Mouse (Mus musculus) C2C12 (cell line): ENCODE results near the gene Med15. TPM values are rescaled to one million over a fixed set of nuclear protein-coding genes. Genes with fewer than 3 reads are reported as not detected.

Source experiments
- H3K27me3 ChIP-seq: one replicate; pipeline ENCODE4 v1.6.1; 2011; ENCODE audit not compliant: control insufficient read depth, insufficient read depth, insufficient read length
- H3K36me3 ChIP-seq: one replicate; pipeline ENCODE4 v1.6.1; 2011; ENCODE audit not compliant: control insufficient read depth, insufficient read depth
- H3K4me3 ChIP-seq: one replicate; pipeline ENCODE4 v1.5.1; 2011; ENCODE audit warnings: mild to moderate bottlenecking, control low read depth; ENCODE audit not compliant: poor library complexity, insufficient read depth, severe bottlenecking
- H3K79me2 ChIP-seq: one replicate; pipeline ENCODE4 v1.6.1; 2011; ENCODE audit not compliant: control insufficient read depth, insufficient read depth
- H3K79me3 ChIP-seq: one replicate; pipeline ENCODE4 v1.6.1; 2011; ENCODE audit warnings: low read depth, control low read depth
- H3ac ChIP-seq: one replicate; pipeline ENCODE3; 2011; ENCODE audit warnings: low read depth; ENCODE audit not compliant: control insufficient read depth, insufficient read length
- CEBPB ChIP-seq: IDR thresholded peaks from one replicate; pipeline ENCODE4 v1.6.1; 2011; ENCODE audit warnings: low read depth, mild to moderate bottlenecking, control low read depth, moderate library complexity
- CTCF ChIP-seq: IDR thresholded peaks from one replicate; pipeline ENCODE4 v1.5.1; 2011; ENCODE audit not compliant: control insufficient read depth, insufficient read depth, insufficient read length
- FOSL1 ChIP-seq: IDR thresholded peaks from one replicate; pipeline ENCODE4 v1.8.0; 2011; ENCODE audit warnings: mild to moderate bottlenecking, low read length; ENCODE audit not compliant: poor library complexity, insufficient read depth, severe bottlenecking
- MAX ChIP-seq: IDR thresholded peaks from one replicate; pipeline ENCODE4 v1.6.1; 2011; ENCODE audit warnings: mild to moderate bottlenecking, control low read depth
- MYOD1 ChIP-seq: IDR thresholded peaks from one replicate; pipeline ENCODE4 v1.6.1; 2011; ENCODE audit warnings: low read depth; ENCODE audit not compliant: control insufficient read depth, insufficient read length
- MYOG ChIP-seq: IDR thresholded peaks from one replicate; pipeline ENCODE4 v1.6.1; 2011; ENCODE audit not compliant: control insufficient read depth, insufficient read length; ENCODE audit errors: extremely low read depth
- USF1 ChIP-seq: IDR thresholded peaks from one replicate; pipeline ENCODE4 v1.6.1; 2011; ENCODE audit warnings: low read depth, mild to moderate bottlenecking, control low read depth, moderate library complexity
- polyA plus RNA-seq: library from polyadenylated mRNA; unstranded; fragments of >200 nt; fragmentation: generic; extraction: Trizol; gene quantifications from one replicate; pipeline ENCODE4 v1.2.1, GENCODE M21; 2012; ENCODE audit warnings: missing spikeins

Med15 gene
- polyA plus RNA-seq, 1 experiment = 45.9 TPM

GRCm38 (mm10) chr16:17721822-17722460, 10.8 kb downstream of the Med15 start:
- Histone ChIP-seq H3ac (peak overlapping the region; percentile 85), H3K79me2 (peaks cover 58% of the 10 kb centered on the region), H3K27me3 (no peaks in the 10 kb centered on the region), H3K4me3 (peak overlapping the region; percentile 71), H3K36me3 (peaks cover 22% of the 10 kb centered on the region), H3K79me3 (peaks cover 53% of the 10 kb centered on the region)
- TF ChIP-seq USF1 (no peak), MYOG (no peak), CTCF (no peak), FOSL1 (no peak), MAX (no peak), CEBPB (no peak), MYOD1 (no peak)

DNA sequence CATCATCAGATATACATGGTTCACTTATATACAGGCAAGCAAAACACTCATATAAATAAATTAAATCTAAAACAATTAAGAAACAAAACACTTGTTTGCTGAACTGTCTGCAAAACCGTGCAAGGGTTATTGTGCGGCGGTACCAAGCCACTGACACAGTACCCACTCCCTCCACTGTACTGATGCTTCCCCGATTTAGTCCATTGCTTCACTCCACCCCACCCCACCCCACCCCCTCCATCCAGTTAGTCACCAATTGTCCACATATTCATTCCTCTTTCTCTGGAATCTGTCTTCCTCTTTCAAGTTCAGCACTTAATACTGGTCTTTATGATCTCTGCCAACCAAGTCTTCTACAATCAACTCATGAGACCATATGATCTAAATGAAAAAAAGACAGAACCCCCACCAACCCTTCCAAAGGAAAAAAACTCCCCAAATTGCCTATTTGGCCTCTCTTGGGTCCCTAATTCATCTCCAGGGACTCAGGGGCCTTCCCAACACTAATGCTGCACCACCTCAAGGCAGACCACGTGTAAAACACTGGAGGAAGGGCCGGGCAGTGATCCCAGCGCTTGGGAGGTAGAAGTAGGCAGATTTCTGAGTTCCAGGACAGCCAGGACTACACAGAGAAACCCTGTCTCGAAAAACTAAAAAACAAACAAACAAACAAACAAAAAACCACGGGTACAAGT, 11.4 kb downstream of the Med15 start:
- TF ChIP-seq USF1 (no peak), CEBPB (no peak), FOSL1 (no peak)
- Histone ChIP-seq H3ac (peak overlapping the region; percentile 85), H3K4me3 (peak overlapping the region; percentile 71), H3K79me2 (peaks cover 65% of the 10 kb centered on the region), H3K36me3 (peaks cover 25% of the 10 kb centered on the region), H3K27me3 (no peaks in the 10 kb centered on the region), H3K79me3 (peaks cover 60% of the 10 kb centered on the region)

- Histone ChIP-seq H3K4me3 (no peak overlapping the region), H3K36me3 (peaks cover 25% of the 10 kb centered on the region), H3ac (no peak overlapping the region), H3K27me3 (no peaks in the 10 kb centered on the region), H3K79me3 (peaks cover 95% of the 10 kb centered on the region), H3K79me2 (peaks cover 100% of the 10 kb centered on the region)
- TF ChIP-seq CEBPB = no peak
- TF ChIP-seq MYOG = no peak
- TF ChIP-seq MYOD1 = no peak
- TF ChIP-seq MAX = no peak
- no peak for TF ChIP-seq FOSL1
- TF ChIP-seq USF1 = no peak
- TF ChIP-seq CTCF = no peak
Observed at GRCm38 (mm10) chr16:17717791-17718190, 14.9 kb downstream of the Med15 start.

- no peak overlapping the region for H3K4me3 ChIP-seq
- no peak for TF ChIP-seq MAX
- no peak for TF ChIP-seq FOSL1
- TF ChIP-seq USF1 = no peak
- TF ChIP-seq MYOG = no peak
- no peak for TF ChIP-seq MYOD1
- peaks cover 49% of the 10 kb centered on the region for H3K36me3 ChIP-seq
- no peaks in the 10 kb centered on the region for H3K27me3 ChIP-seq
- no peak overlapping the region for H3ac ChIP-seq
- H3K79me2 ChIP-seq = peaks cover 95% of the 10 kb centered on the region
- H3K79me3 ChIP-seq = peaks cover 80% of the 10 kb centered on the region
Observed at GRCm38 (mm10) chr16:17707541-17707940, 25.1 kb downstream of the Med15 start.

DNA sequence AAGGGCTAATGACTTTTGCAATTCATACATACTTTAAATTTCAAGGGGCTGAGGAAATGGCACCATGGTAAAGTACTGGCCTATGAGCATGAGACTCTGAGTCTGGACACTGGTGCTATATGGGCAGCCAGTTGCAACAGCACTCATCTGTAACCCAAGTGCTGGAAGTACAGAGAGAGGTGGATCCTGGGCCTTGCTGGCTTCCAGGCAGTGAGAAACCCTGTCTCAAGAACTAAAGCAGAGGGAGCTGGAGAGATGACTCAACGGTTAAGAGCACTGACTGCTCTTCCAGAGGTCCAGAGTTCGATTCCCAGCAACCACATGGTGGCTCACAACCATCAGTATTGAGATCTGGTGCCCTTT, 31.7 kb downstream of the Med15 start:
- H3K36me3 ChIP-seq = peaks cover 84% of the 10 kb centered on the region
- no peak overlapping the region for H3K4me3 ChIP-seq
- no peak for TF ChIP-seq MYOG
- TF ChIP-seq MYOD1 = no peak
- TF ChIP-seq FOSL1 = no peak
- TF ChIP-seq CTCF = no peak
- TF ChIP-seq CEBPB = no peak
- no peak for TF ChIP-seq USF1
- no peak for TF ChIP-seq MAX

More for the DNA sequence above, 31.7 kb downstream of the Med15 start:
- Histone ChIP-seq H3ac (no peak overlapping the region), H3K79me2 (peaks cover 82% of the 10 kb centered on the region), H3K27me3 (no peaks in the 10 kb centered on the region), H3K79me3 (peaks cover 33% of the 10 kb centered on the region)
